Mouse (Mus musculus) embryonic fibroblast, embryonic 13.5 days (primary cell): ENCODE measurements around the gene Arl9. TPM values are rescaled to one million over a fixed set of nuclear protein-coding genes. Genes with fewer than 3 reads are reported as not detected.
A peak's percentile ranks its signal among the peaks of the same experiment; 100 is the strongest.
"Not testable (repeated sequence)": the region's sequence is repeated elsewhere in the genome, so short reads cannot be mapped to it uniquely, and the experiment has no call there.

ENCODE experiments used
- H3K27ac ChIP-seq: 2 replicates; pipeline ENCODE4 v1.5.1; 2012; ENCODE audit warnings: low read length, control low read depth, inconsistent platforms; ENCODE audit not compliant: insufficient read depth
- H3K4me1 ChIP-seq: 2 replicates; pipeline ENCODE4 v1.6.1; 2011; ENCODE audit warnings: low read length; ENCODE audit not compliant: control insufficient read depth, insufficient read depth
- H3K4me3 ChIP-seq: 2 replicates; pipeline ENCODE4 v1.5.1; 2011; ENCODE audit warnings: mild to moderate bottlenecking, control low read depth, low read length; ENCODE audit not compliant: insufficient read depth
- CTCF ChIP-seq: IDR thresholded peaks from 2 replicates; pipeline ENCODE4 v1.5.1; 2011; ENCODE audit warnings: mild to moderate bottlenecking, control low read depth, low read length, moderate library complexity, borderline replicate concordance; ENCODE audit not compliant: insufficient read depth
- POLR2A ChIP-seq: IDR thresholded peaks from 2 replicates; pipeline ENCODE4 v1.6.1; 2011; ENCODE audit warnings: low read depth, mild to moderate bottlenecking, control low read depth, low read length, moderate library complexity
- polyA plus RNA-seq: library from polyadenylated mRNA; stranded (reverse); fragments of >200 nt; gene quantifications from 2 replicates; pipeline ENCODE4 v1.2.4, GENCODE M21; 2011; ENCODE audit warnings: low read depth; ENCODE audit not compliant: missing spikeins, insufficient read length

Arl9 gene
- polyA plus RNA-seq, 1 experiment, result not detected

DNA sequence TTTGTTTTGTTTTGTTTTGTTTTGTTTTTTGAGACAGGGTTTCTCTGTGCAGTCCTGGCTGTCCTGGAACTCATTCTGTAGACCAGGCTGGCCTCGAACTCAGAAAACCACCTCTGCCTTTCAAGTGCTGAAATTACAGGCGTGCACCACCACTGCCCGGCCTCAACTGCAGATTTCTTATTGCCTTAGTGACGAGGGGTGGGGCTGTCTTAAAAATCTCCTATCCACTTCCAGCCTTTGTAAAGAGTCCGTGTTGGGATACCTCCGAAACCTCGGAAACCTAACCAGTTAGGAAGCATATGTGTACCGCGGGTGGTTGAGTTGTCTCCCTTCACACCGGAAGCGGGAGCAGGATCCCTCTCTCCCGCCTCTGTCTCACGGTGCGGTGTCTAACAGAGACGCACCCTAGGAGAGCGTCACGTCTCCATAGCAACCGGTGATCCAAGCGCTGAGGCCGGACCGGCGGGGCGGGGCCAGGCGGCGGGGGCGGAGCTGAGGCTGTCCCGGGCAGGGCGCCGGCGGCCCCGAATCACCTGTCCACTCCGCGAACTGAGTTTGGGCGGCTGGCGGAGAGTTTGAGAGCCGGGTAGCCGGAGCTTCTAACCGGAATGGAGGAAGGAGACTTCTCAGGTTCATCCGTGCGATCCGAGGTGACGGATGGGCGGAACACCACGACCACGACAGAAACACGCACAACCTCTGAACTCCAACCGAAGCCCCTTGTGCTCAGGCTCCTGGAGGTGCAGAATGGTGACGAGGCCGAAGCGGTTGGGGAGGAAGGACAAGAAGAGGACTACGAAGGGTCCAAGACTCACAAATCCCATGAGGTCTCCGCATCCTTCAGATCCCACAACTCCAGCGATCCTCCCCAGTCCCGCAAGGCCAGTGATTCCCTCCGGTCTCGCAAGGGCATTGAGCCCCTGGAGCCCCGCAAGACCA lies 12.0 kb downstream of the Arl9 start, which contains the start of gene Thegl:
Gene Thegl, plus strand, starts transcription at position 480 of the 939 bp plus-strand sequence.
- no peak within 1 kb of the TSS for H3K27ac ChIP-seq
- H3K4me3 ChIP-seq, result peak within 1 kb of the TSS; percentile 29
- H3K4me1 ChIP-seq, result no peaks in the 10 kb centered on the region
- TF ChIP-seq POLR2A (no peak), CTCF (no peak)

DNA sequence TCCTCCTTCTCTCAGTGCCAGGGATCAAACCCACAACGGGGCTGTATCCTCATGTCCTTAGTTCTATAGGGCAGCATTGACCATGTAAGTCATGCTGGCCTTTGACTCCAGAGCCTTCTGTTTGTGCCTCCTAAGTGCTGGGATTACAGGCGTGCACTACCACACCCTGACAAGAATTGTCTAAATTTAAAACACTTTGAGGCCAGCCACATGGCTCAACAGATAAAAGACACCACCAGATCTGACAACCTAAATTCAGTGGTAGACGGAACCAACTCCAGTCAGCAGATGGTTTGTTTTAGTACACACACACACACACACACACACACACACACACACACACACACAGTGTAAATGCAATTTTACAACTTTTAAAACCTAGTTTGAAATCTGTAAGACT lies 24.2 kb downstream of the Arl9 start:
- TF ChIP-seq POLR2A, result no peak
- H3K4me3 ChIP-seq, result no peak overlapping the region
- no peaks in the 10 kb centered on the region for H3K4me1 ChIP-seq
- H3K27ac ChIP-seq, result no peak overlapping the region

DNA sequence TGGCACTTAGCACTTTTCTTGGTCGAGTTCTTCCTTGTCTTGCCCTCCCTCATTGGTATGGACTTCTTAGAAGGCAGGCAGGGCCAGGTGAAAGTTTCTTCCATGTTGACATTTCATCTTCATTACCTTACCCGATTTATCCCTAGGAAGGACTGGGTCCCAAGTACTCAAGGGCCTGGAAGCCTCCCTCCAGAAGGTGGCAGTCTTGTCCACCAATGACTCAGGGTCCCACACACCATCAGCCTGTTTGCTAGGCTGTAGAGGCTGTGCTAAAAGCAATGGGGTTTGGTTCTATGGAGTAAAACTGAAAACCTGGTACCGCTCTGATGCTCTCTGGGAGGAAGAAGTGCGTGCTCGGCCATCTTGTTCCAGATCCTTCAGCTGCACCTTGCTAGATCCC lies 25.9 kb downstream of the Arl9 start:
- no peak overlapping the region for H3K27ac ChIP-seq
- TF ChIP-seq POLR2A (no peak), CTCF (peak; percentile 66; the same call in 1 of the 2 replicates)
- H3K4me1 ChIP-seq, result no peaks in the 10 kb centered on the region
- no peak overlapping the region for H3K4me3 ChIP-seq

GRCm38 (mm10) chr5:77035101-77035500 lies 31.2 kb downstream of the Arl9 start:
- H3K4me1 ChIP-seq, H3K27ac ChIP-seq, H3K4me3 ChIP-seq: not testable (repeated sequence)

DNA sequence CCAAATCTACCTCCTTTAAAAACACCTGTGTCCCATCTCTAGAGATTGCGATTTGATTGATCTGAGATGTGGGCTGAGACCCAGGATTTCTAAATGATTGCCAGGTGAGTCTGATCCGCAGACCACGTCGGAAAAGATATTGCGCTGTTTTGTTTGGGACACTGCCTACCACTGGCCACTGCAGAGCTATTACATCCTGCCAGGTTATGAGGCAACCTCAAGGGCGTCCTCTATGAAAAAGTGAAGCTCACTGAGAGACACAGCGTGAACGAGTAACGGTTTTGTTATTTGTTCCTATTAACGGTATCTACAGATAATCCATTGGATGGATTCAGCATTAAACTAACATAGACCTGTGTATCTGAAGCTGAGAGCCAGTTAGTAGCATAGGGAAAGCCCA lies 34.6 kb downstream of the Arl9 start:
- no peak overlapping the region for H3K4me3 ChIP-seq
- H3K4me1 ChIP-seq, result no peaks in the 10 kb centered on the region
- TF ChIP-seq POLR2A, result no peak
- TF ChIP-seq CTCF, result no peak
- H3K27ac ChIP-seq, result no peak overlapping the region

DNA sequence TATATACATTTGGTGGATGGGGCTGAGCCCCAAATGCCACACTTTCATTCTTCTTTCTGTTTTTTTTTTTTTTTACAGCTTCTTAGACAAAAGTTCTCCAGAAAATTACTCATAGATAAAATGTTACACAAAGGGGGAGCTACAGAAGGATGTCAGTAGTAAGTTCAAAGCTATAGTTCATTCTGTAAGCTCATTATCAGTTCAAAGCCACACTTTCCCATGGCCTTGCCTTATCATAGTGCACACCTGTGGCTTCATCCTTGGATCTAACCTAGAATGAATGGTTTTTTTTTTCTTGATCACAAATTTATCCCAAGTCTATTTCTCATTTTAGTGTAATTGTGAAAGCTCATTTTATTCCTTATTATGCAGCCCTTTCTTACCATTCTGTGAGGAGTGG lies 35.5 kb downstream of the Arl9 start:
- Histone ChIP-seq H3K4me3 (no peak overlapping the region), H3K27ac (no peak overlapping the region), H3K4me1 (no peaks in the 10 kb centered on the region)
- TF ChIP-seq POLR2A, result no peak
- TF ChIP-seq CTCF, result no peak

GRCm38 (mm10) chr5:77044362-77044761 lies 40.5 kb downstream of the Arl9 start:
- H3K4me1 ChIP-seq, result no peaks in the 10 kb centered on the region
- no peak for TF ChIP-seq CTCF
- TF ChIP-seq POLR2A, result no peak
- H3K27ac ChIP-seq, result no peak overlapping the region
- H3K4me3 ChIP-seq, result no peak overlapping the region

DNA sequence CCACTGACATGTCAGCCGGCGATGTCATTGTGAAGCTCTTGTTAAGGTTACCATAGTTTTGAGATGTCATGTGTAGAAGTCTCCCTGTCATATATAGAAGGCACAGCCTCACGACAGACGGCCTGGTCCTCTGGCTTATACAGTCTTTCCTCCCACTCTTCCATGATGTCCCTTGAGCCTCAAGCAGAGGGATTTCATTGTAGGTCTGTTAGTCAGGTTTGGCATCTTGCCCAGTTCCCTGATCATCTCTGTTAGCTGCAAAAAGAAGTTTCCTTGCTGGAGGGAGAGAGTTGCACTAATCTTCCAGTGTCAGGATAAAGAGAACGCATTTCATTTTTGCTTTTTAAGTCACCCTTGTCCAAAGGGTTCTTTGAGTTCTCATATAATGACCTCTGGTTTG lies 48.8 kb downstream of the Arl9 start:
- Histone ChIP-seq H3K4me1 (no peaks in the 10 kb centered on the region), H3K27ac (no peak overlapping the region), H3K4me3 (no peak overlapping the region)
- TF ChIP-seq POLR2A, result no peak
- no peak for TF ChIP-seq CTCF

GRCm38 (mm10) chr5:77056881-77057440 lies 53.1 kb downstream of the Arl9 start:
- Histone ChIP-seq H3K4me3 (no peak overlapping the region), H3K27ac (no peak overlapping the region), H3K4me1 (no peaks in the 10 kb centered on the region)
- no peak for TF ChIP-seq CTCF
- TF ChIP-seq POLR2A, result no peak

Other genes with a start within 250 kb of the Arl9 start
- gene Aasdh, start 98.5 kb upstream of the Arl9 start, polyA plus RNA-seq, result 18.0 and 20.2 TPM in 2 replicates
- 162 and 173 TPM in 2 replicates for gene Paics, start 52.7 kb upstream of the Arl9 start, polyA plus RNA-seq
- gene Ppat, start 52.5 kb upstream of the Arl9 start, polyA plus RNA-seq, result 17.0 and 20.2 TPM in 2 replicates
- 192 and 197 TPM in 2 replicates for gene Srp72, start 29.4 kb upstream of the Arl9 start, polyA plus RNA-seq
- not detected in 2 replicates for gene Thegl, start 12.0 kb downstream of the Arl9 start, polyA plus RNA-seq
- 3.4 and 6.3 TPM in 2 replicates for gene Hopx, start 111.1 kb downstream of the Arl9 start, polyA plus RNA-seq
- gene Spink2, start 207.4 kb downstream of the Arl9 start, polyA plus RNA-seq, result 1.8 and 2.2 TPM in 2 replicates